Mouse (Mus musculus) erythroblast, adult 5-6 weeks (primary cell): ENCODE measurements around the gene Aatk. TPM values are rescaled to one million over a fixed set of nuclear protein-coding genes. Genes with fewer than 3 reads are reported as not detected.
A peak's percentile ranks its signal among the peaks of the same experiment; 100 is the strongest.

Source experiments
- ATAC-seq: replicated peaks from 2 replicates; pipeline ENCODE4 v1.8.0; 2016; ENCODE audit warnings: moderate number of reproducible peaks, mild to moderate bottlenecking, moderate TSS enrichment, inconsistent platforms; ENCODE audit not compliant: poor library complexity, low FRiP score, severe bottlenecking
- total RNA-seq, 2 experiments: library from RNA; stranded (forward) in 1 of 2; stranded (reverse) in 1 of 2; fragments of 150-400 nt in 1 of 2; fragments of 200-764, 138-1000 nt in 1 of 2; gene quantifications; 2 replicates each; pipeline versions ENCODE4 v1.2.3 to v1.2.4; 2015 to 2017; ENCODE audit warnings: low replicate concordance in 2 of 2

Aatk gene
- total RNA-seq, 2 experiments from 2014 or later, result 1.8 to 4.4 TPM

DNA sequence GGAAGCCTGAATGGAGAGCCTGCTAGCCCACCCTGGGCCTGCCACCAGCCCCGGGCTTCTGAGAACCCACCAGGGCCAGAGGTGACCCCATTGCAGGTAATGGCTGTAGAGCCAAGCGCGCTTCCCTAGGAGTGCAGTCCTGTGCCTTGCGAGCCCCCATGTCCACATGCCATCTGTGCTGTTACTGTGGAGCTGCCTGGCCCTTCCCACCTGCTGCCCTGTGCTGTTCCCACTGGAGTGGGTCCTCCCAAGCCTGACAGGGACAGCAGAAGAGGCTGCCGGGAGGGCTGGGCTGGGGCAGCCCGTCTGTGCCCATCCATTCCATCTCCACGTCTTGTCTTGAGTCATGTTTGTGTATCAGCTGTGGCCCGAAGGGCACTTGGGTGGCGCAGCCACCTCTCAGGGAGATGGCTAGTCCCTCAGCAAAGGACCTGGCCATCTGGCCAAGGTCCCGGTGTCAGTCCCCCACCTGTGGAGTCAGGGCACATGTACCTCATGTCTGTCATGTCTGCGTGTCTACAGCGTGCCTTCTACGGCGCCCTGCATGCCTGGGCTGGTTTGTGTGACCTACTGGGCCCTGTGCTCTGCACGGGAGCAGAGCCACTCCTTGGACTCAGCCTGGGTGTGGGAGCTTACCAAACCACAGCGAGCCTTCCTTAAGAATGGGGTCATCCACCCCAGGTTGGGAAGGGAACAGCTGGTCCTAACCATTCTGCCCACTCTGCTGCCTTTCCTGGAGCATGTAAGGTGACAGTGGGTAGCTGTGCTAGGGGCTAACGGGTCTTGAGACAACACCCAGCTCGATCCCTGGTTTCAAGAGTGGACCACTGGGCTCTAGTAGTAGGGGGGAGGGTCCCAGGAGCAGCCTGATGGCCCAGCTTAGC is 41.3 kb downstream of the Aatk start:
- ATAC-seq, result no peak

DNA sequence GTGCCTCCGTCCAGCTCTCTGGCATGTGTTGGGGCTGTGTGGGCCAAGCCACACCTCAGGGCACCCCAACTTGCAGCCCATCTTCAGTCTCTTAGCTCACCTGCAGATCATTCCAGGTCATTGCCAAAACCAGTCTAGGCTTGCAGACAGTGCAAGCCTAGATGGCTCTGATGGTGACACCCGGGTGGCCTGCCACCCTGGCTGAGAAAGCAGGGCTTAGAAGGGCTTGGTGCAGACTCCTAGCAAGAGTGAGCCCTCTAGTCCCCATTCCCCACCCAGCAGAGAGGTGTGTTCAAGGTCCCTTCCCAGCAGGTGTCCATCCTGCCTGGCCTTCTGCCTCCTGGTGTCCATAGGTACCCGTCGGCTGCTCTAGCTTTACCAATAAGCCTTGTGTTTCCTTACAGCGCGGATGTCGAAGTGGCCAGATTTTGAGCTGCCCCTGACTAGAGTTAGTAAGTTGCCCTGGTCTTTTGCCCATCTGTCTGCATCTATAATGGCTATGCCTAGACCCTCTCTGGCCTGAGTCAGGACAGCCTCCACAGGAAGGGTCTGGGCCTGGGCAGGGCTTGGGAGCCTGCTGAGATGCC is 44.2 kb downstream of the Aatk start:
- no peak for ATAC-seq

DNA sequence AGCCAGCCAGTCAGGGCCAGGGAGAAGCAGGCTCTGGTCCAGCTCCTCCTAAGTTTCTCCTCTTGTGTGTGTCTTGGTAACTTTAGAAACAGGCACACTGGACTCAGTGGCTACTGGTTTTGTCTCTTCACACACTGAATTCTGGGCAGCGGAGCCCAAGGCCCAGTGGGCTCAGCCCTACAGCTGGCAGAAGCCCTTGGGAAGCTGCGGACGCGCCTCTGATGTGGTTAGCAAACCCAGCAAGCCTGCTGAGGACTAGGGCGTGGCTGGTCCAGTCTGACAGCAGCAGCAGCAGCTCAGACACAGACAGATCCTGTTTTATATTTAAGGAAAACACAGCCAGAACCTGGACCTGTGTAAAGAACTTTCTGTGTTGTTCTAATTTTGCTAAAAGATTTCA is 44.9 kb downstream of the Aatk start:
- no peak for ATAC-seq

DNA sequence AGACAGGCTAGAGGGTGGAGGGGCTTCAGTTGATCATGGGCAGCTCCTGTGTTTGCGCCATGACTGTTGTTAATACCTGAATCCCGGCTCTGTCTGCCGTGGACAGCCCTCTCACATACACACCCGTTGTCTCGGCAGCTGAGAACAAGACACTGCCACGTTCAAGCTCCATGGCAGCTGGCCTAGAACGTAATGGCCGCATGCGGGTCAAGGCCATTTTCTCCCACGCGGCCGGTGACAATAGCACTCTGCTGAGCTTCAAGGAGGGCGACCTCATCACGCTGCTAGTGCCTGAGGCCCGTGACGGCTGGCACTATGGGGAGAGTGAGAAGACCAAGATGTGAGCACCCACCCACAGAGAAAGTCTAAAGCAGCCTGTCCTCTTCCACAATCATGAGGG is 49.6 kb downstream of the Aatk start:
- ATAC-seq, result no peak

DNA sequence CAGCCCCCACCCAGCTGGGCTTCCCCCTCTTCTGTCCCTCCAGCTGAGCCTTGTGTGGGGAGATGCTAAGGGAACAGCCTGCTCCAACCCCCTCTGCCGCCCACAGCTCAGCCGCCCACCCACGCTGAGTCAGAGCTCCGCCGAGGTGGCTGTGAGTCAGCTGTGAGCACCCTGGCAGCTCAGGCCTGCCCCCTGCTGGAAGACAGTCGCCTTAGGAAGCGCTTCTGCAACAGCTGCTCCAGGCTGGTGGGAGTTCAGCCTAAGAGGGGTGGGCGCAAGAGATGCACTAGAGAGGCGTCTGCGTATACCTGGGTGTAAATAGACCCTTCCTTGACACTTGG is 55.7 kb downstream of the Aatk start:
- 0 out of 2 replicates have a peak, but pooled peaks have one; percentile 46 for ATAC-seq

DNA sequence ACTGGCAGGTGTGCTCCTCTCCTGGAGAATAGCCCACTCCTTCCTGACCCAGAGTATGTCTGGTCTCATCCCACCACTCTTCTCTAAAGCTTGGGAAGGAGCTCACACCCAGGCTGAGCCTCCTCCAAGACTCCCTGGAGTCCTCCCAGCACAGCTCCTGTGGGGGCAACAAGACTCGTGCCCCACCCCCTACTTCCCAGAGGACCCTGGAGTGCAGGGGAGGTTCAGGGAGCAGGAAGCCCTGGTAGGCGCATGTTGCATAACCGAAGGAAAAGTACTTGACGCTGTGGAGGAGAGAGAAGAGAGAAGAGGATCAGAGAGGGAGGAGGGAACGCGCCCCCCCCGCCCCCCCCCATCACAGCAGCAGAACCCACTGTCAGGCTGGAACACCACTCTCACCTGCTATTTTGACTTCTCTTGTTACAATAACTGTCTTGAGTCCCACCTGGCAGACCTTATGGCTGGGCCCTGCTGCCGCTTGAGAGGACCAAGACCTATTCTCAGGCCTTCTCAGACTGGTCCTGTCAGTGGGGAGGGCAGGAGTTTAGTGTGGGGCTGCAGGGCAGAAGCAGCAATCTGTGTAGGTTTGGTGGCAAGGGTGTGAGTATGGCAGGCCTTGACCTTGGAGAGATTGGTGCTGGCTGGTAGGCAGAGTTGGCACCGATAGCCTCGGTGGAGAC is 56.2 kb downstream of the Aatk start:
- no peak for ATAC-seq

DNA sequence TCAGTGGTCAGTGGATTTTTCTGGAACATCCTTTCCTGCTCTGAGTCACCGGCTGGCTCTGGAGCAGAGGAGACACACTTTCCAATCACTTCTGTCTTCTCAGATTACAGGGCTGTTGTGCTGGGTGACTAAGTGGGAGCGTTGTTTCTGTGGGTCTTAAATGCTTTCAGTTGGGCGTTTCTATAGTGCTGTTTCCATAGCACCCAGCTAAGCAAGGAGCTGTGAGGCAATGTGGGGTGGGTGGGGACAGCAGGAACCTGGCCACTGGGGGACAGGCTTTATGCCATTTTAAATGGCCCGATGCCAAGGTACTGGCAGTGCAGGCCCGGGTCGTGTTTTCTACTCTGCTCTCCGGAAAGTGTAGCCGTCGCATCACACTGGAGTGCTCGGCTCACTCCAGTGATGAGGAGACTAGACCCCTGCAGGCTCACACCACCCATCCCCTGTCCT is 57.8 kb downstream of the Aatk start:
- ATAC-seq, result no peak

DNA sequence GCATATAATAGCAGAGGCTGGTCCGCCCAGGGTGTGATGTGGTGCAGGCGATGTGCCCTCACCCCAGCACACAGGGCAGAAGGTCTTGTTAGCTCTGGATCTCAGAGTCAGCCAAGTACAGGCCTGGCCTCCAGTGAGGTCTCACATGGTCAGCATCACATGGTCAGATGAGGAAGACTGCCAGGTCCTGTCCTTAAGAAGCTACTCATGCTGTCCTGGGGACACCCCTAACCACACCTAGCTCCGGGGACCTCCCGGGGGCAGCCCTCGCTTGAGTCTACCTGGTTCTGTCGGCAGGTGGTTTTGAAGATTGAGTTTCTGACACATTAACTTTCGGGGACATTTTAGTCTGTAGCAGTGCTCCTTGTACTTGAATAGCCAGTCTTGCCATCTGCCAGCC is 58.6 kb downstream of the Aatk start:
- ATAC-seq, result no peak

DNA sequence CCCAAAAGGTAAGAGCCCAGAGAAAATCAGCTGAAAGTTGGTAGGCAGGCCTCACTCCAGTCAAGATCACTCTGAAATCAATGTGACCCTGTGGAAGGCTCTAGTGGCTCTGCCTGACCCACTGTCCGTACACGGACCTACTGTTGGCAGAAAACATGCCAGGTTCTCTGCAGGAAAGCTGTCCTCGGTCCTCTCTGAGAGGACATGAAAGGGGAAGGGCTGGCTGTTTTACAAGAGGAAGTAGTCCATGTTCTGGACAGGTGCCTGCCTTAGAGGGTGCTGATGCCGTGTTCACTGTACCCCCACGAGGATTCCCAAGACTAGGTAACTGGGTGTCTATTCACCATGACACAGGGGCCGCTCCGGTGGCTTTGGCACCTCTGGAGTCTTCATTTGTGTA is 59.1 kb downstream of the Aatk start:
- ATAC-seq, result no peak

DNA sequence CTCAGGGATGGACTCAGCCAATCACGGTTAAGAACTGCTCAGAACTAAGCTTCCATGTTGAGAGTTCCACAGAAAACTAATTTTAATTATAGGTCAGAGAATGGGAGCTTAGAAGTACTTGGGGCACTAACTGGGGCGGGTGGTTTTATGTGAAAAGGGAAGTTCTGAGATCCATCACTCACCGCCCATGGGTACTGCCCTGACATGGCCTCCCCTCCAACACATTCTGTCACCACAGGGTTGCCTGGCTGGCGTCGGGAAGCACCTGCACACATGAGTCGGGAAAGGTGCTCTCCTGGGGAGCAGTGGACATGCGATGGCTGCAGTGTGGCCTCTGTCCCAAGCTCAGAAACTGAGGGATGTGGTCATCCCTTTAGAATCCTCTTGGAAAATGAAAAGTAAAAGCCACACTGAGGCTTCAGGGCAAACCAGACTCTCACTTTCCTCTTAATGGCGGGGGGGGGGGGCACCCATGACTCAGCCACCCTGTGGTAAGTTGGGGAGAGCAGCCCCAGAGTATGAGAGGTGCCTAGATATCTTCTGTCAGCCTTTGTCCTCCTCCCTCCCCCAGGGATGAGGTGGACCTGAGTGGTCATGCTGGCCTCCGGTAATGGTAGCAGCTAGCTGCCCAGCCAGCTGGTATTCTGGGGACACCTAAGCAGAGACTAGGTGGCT is 60.1 kb downstream of the Aatk start:
- ATAC-seq, result no peak

DNA sequence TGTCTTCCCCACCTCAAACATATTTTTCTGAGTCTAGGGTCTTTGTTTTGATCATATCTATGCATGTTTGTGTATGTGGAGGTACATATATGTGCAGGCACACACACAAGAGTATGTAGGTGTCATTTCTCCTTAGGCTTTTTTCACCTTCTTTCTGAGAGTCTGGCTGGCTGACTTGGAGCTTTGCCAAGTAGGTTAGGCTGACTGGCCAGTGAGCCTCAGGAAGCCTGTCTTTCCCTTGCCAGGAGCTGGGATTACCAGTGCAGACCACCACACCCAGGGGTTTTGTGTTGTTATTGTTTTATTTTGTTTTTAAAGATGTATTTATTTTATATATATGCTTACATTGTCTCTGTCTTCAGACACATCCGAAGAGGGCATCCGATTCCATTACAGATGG is 63.8 kb downstream of the Aatk start:
- no peak for ATAC-seq

DNA sequence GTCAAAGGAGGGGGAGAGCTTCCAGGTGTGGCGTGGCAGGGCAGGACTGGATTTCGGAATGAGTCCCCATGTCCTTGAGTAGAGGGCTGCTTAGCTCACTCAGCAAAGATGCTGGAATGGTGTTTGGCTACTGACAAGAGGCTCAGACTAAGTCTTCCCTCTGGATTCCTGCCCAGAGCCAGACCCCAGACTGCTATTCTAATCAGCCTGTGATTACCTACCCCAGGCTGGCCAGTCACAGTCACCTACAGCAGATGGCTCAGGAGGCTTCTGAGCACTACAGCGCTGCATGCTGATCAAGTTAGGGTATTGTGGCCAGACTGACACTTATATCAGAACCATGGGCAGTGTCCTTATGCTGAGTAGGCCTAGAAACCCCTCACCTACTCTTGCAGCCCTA is 64.7 kb downstream of the Aatk start:
- ATAC-seq, result no peak

DNA sequence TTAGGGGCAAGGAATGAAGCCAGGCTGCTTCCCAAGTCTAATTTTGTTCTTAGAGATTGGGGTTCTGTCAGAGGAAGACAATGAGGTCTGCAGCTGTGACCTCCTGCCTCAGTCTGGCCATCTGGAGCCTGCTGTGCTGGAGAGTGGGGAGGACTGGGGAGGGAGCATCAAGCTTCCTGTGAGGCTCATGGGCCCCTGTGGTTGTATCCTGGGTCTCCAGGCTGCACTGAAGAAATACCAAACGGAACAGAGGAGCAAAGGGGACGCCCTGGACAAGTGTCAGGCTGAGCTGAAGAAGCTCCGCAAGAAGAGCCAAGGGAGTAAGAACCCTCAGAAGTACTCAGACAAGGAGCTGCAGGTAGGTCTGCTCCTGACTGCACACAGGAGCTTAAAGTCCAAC is 65.2 kb downstream of the Aatk start:
- ATAC-seq, result no peak

DNA sequence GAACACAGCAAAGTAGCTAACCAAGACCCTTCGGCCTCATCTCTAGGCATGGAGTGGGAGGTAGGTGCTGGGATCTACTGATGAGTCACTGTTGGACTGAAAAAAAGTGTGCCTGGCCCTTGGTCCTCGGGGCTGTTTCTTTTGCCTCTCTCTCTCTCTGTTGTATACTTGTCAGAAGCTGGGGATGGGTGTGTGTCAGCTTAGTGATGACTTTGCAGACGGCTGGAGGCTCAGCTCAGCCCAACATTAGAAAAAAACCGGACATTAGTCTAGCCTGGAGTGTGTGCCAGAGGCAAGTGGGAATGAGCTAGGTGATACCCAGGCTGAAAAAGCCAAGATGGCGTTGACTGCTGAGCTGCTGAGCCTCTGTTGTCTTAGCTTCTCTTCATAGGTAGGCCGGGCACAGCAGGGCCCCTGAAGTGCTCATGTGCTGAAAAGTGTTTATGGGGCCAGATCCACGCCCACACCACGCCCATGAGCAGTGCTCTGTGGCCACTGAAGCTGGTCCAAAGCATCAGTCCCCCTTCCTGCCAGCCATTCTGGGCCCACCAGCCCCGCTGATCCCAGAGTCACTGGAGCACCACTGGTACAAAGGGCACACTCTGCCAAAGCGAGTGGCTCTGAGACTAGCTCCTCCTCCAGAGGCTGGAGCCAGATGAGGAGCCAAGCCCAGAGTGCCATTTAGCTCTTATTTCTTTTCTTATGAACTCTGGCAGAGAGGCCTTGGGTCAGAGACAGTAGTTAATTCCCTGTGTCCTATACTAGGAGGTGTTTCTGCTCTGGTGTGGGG is 67.2 kb downstream of the Aatk start:
- no peak for ATAC-seq

DNA sequence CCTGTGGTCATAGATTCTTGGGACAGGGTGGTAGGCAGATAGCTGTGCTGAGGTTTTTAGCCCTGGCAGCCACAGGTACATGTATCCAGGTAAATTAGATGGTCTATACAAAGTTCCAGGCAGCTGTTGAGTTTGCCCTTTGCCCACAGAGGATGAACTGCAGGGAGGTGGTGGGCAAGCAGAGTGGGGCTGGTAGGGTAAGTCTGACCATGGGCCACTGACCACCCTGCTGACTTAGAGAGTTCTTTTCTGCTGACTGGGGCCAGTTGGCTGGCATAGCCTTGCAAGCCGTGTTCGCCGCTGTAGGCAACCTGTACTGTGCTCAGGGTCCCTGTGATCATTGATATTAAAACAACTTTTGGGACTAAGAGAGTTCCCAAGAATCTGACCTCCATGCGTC is 68.3 kb downstream of the Aatk start:
- ATAC-seq, result no peak

DNA sequence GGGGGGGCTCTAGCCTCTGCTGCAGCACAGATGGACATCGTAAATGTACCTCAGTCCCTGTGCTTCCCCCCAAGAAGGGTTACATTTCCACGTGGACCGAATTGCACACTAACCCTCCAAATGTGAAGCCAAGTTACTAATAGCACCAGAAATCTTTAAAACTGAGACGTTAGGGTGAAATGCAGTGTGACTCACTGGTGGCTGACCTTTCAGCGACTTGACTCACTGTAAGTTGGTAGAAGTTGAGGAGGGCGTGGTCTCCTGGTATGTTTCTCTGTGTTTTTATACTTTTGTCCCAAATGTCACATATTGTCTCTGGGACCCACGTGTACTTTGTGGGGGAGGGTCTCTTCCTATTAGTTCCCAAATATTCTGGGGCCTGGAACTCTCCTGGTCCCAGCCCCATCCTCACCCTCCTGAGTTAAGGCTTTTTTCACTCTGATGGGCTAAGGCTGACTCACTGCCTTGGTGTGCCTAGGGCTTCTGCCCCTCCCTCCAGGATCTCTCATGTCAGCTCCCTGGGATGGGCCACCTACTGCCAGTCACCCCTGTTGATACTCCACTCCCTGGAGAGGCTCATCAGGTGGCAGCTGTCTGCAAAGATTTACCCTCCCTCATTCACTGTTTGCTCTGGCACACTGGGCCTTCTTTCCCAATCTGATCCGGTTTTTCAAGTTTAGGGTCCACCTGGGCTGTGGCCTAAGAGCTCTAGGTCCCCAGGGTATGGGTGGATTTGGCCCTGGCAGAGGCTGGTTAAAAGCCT is 71.0 kb downstream of the Aatk start:
- ATAC-seq, result no peak

DNA sequence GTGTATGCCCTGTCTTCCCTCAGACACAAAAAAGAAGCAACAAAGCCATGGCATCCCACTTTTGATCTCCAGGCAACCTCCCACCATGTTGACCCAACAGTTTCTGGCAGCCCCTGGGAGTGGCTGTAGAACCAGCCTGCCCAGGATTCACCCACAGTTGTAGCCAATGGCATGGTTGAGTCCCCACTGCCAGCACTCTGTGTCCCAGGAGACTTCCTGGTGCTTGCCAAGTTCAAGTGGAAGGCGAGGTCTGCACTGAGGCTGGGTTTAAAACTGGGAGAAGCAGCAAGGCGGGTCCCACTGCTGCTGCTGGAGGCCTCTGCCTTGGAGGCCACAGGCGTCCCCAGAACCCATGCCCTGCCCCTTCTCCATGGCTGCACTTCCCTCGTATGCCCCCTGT is 73.2 kb downstream of the Aatk start:
- ATAC-seq, result no peak

DNA sequence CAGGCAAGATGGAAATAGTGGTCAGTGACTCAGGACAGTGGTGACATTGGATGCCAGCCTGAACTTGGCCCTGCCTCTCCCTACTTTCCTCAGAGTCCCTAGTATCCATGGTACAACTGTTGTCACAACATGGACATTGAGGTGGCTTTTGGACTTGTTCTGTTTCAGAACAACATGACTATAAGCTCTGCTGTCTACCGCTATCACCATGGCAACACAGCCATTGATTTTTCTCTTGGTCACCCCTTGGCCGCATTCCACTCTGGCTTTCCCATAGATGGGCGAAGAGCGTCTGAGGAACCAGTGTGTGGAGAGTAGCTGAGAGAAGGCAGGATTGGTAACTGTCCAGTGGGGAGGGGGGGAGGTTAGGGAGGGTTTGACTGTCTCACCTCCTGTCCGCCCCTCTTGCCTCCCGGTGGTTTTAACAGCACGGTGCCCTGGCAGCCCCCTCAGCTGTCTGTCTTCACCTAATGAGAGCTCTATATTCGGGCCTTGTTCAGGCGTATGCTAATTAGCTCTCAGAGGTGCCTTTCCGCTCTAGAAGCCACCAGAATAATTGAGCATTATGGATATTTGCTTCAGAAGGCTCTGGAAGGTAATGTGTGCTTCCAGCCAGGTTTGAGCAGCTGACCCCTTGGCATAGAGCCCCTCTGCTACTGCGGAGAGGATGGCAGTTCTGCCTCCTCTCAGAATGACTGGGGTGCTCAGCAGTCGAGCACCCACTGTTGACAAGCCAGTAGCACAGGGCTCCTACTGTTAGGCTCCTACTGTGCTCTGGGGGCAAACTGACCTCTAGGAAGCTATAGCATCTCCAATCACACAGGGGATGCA is 76.7 kb downstream of the Aatk start:
- ATAC-seq, result no peak
